Mouse (Mus musculus): ENCODE measurements around the gene Cyp2f2. TPM values are rescaled to one million over a fixed set of nuclear protein-coding genes. Genes with fewer than 3 reads are reported as not detected.

Gene Cyp2f2
- not detected for polyA plus RNA-seq (2017; shearing (Covaris generic))

DNA sequence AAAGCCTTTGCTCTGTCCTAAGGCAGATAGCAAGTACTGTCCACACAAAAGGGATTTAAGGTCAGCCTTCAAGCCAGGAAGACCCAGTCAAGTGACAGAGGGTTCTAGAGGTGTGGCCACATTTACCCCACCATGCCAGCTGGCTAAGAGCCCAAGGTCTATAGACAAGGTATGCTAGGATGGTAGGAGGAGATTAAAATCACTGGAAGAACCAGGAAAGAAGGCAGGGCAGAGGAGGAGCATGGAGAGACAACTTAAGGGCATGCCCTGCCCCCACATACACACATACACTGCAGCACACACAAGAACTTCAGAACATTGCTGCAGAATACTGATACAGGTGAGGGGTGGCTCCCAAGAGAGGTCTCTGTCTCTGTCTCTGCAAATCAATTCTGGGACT, at the start of gene Cyp2f2:
TSS of gene Cyp2f2 (plus strand) at position 234 of the 400 bp plus-strand sequence.

GRCm38 (mm10) chr7:27153205-27153764, 33.6 kb downstream of the Cyp2f2 start, which contains the start of gene Cyp2t4:
TSS of gene Cyp2t4 (plus strand) at chr7:27153714.

DNA sequence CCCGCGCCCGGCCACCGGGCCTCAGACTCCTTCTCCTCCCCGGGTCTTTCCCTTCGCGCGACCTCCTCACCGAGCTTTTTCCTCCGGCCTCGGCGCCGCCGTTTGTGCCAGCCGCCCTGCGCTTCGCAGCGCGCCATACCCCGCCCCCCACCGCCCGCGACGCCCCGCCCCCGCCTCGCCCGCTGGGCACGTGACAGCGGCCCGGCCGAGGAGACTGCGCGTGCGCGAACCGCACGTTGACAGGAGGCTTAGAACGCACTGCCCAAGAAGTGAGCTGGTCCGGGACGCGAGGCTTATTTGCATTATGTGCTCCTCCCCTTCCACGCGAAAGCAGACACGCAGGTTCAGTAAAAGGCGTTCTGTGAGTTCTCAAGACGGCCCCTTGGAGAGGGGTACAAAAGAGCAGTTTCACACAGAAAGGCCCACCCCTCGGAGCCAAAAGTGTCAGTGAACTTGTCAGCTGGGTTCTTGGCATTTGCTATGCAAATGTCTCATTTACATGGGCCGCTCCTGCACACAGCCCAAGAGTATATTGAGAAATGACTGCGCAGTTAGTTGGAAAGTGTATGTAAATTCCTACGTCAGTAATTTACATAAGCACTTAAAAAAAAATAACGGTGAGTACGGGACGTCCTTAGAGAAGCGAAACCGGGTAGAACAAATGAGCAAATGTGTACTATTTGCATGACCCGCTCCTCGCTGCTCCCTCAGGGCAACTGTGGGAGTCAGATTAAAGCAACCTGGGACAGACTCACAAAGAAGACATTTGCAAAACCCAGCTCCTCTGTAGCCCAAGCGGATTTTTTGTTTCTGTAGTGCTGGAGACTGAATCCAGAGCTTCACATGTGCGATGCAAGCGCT, 47.1 kb downstream of the Cyp2f2 start, which contains the start of gene Egln2:
TSS of gene Egln2 (minus strand) at position 189 of the 861 bp plus-strand sequence.

GRCm38 (mm10) chr7:27178324-27179216, 58.9 kb downstream of the Cyp2f2 start, which contains the start of gene Rab4b:
TSS of gene Rab4b (minus strand) at chr7:27178896.

GRCm38 (mm10) chr7:27180837-27181695, 61.4 kb downstream of the Cyp2f2 start, which contains the start of the genes Gm21983 and Mia:
TSS of gene Gm21983 (minus strand) at chr7:27181086.
TSS of gene Mia (minus strand) at chr7:27181157.

Other genes starting within 250 kb of the Cyp2f2 start
- not detected for gene Cyp2a22, start 180.5 kb upstream of the Cyp2f2 start, polyA plus RNA-seq (2017; shearing (Covaris generic))
- not detected for gene Cyp2a12, start 90.8 kb upstream of the Cyp2f2 start, polyA plus RNA-seq (2017; shearing (Covaris generic))
- gene Cyp2t4, start 33.8 kb downstream of the Cyp2f2 start, polyA plus RNA-seq (2017; shearing (Covaris generic)), result 0.17 TPM
- 82.0 TPM for gene Egln2, start 46.9 kb downstream of the Cyp2f2 start, polyA plus RNA-seq (2017; shearing (Covaris generic))
- 152 TPM for gene Rab4b, start 59.0 kb downstream of the Cyp2f2 start, polyA plus RNA-seq (2017; shearing (Covaris generic))
- gene Gm21983, start 61.2 kb downstream of the Cyp2f2 start, polyA plus RNA-seq (2017; shearing (Covaris generic)), result 0.54 TPM
- not detected for gene Mia, start 61.2 kb downstream of the Cyp2f2 start, polyA plus RNA-seq (2017; shearing (Covaris generic))
- 1.6 TPM for gene BC024978, start 75.9 kb downstream of the Cyp2f2 start, polyA plus RNA-seq (2017; shearing (Covaris generic))
- gene Snrpa, start 76.4 kb downstream of the Cyp2f2 start, polyA plus RNA-seq (2017; shearing (Covaris generic)), result 115 TPM
- gene Itpkc, start 108.8 kb downstream of the Cyp2f2 start, polyA plus RNA-seq (2017; shearing (Covaris generic)), result 4.7 TPM
- gene Coq8b, start 113.1 kb downstream of the Cyp2f2 start, polyA plus RNA-seq (2017; shearing (Covaris generic)), result 29.8 TPM
- gene Numbl, start 138.5 kb downstream of the Cyp2f2 start, polyA plus RNA-seq (2017; shearing (Covaris generic)), result 0.83 TPM
- gene Ltbp4, start 217.8 kb downstream of the Cyp2f2 start, polyA plus RNA-seq (2017; shearing (Covaris generic)), result 0.82 TPM
- 105 TPM for gene Shkbp1, start 236.1 kb downstream of the Cyp2f2 start, polyA plus RNA-seq (2017; shearing (Covaris generic))
- 0.61 TPM for gene Gm20479, start 237.5 kb downstream of the Cyp2f2 start, polyA plus RNA-seq (2017; shearing (Covaris generic))